Mouse (Mus musculus) embryo, embryonic 11 days (tissue): ENCODE data around the gene Nfic.

Experiments
- DNase-seq: peaks from one replicate; pipeline ENCODE4 v3.0.0-alpha.2; 2015

The Nfic gene

DNA sequence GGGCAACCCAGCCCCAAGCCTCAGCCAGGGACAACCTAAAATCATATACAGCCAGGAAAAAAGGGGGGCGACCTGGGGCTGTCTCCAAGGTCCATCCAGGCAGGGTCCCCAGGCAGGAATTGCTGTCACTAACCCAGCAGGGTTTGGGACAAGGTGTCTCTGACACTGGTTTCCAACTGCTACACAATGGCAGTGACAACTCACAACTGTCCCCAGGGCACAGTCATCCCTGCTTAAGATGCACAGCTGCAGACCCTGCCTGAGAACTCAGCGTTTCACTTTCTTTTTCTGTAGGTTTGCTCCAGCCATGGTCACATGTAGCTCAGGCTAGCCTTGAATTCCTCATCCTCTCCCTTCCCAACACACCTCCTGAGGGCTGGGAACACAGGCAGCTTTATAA lies 26.3 kb downstream of the Nfic start:
- no peak for DNase-seq

DNA sequence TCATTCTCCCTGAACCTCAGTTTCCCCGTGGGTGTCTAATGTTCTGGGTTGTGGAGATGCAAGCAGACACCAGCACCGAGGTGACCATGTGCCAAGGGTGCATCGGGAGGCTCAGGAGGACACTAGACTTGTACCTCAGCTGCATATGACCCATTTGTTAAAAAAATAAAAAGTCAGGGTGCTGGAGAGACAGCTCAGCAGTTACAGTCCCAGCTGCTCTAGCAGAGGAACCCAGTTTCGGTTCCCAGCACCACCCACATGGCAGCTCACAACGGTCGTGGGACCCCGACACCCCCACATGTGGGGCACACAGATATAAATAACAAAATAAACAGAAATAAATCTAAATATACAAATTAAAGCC lies 26.9 kb downstream of the Nfic start:
- no peak for DNase-seq

DNA sequence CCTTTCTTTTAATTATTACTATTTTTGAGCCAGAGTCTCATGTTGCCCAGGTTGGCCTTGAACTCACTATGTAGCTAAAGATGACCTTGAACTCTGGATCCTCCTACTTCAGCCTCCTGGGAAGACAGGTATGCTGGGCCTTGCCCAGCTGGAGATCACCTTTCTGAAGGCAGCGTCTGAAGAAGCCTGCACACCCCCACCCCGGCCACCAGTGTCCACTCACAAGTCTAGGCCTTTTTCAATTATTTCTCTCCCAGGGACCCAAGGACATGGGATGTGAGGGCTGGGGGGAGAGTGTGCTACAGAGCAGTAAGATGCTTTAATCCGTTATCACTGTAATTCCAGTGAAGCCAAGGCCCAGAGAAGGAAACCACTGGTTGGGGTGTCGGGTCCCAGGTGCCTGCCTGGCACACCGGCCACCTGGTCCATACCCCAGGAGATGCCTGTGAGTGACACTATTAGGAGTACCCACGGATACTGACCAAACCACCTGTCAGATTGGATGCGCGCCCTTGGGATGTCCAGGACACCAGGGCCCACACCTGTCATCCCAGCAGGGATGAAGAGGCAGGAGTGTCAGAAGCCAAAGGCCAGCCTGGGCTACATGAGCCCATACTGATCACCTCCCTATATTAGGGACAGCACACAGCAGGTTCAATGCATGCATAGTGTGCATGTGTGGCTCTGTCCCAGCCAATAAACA lies 27.5 kb downstream of the Nfic start:
- no peak for DNase-seq

DNA sequence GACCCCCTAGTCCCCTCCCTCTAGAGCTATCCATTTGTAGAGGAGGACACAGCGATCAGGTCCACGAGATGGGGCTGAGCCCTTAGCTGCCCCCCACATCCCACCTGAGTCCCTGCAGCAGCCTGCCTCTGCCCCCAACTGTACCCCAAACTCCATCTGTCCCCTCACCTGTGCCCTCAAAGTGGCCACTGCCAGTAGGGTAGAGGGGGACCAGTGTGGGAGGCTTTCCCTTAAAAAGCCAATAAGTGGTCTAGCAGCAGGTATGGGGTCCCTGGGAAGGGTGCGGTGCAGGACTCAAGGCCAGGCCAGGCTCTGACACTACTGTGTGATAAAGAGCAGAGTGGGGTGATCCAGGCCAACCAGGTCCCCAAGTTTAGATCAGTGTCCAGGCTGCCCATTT lies 28.1 kb downstream of the Nfic start:
- no peak for DNase-seq

DNA sequence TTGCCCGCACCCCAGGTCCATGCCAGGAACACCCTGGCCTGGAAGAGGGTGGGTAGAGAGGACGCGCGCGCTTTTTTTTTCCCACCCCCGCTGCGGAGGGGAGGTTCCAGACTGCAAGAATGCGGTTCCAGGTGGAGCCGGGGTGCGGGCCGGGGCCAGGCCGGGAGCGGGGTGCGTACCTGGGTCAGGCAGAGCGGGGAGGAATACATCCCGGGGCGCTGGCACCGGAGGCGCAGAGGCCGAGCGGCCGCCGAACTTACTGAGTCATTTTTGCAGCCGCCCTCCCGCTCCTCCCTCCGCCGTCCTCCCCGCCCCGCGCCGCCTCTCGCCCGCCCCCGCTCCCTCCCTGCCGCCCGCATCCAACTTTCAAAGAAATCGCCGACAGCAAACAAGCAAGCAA lies 28.5 kb downstream of the Nfic start:
- no peak for DNase-seq

DNA sequence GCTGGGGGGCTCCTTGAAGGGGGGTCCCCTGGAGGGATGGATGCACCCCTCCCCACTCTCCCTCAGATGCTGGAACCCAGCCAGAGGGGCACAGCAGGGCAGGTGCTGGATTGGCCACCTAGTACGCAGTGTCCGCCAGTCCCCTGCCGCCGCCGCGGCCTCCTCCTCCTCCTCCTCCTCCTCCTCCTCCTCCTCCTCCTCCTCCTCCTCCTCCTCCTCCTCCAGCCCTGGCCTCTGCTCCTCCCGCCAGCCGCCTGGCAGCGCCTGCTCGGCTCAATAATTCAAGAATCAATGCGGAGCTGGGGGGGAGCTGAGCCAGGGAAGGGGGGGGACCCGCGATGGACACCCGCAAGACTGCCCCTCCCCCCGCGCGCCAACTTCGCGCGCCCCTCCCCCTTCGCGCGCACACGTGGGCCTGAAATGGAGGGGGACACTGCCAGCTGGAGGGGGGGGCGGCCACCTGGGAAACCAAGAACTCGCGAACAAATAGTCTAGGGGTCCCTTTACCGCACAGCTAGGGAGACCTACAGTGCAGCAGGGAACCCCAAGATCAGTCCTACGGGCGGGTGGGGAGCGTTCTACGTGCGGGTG lies 29.3 kb downstream of the Nfic start:
- no peak for DNase-seq

DNA sequence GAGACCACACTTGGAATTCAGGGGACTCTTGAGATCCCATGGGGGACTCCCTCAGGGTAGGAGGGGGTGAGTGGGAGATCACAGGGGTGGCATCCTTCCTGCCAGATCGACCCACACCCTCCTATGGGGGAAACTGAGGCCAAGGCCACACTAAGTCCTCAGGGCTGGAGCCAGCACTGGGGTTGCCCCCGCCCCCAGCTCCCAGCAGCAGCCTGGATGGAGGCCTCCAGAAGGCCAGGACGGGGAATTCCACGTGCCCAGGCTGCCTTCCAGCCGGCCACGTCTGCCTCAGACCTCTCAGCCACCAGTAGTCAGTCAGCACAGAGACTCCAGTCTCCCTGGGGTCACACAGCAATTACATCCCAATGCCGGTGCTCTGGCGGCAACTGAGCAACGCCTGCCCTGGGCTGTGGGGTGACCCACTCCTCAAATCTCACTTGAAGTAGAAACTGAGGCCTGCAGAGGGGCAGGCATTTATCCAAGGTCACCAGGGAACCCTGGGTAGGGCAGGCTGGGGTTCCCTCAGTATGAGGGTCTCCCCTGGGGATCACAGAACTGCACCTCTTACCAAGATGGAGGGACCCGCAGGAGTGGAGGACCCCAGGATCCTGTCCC lies 30.1 kb downstream of the Nfic start:
- DNase-seq, result no peak

DNA sequence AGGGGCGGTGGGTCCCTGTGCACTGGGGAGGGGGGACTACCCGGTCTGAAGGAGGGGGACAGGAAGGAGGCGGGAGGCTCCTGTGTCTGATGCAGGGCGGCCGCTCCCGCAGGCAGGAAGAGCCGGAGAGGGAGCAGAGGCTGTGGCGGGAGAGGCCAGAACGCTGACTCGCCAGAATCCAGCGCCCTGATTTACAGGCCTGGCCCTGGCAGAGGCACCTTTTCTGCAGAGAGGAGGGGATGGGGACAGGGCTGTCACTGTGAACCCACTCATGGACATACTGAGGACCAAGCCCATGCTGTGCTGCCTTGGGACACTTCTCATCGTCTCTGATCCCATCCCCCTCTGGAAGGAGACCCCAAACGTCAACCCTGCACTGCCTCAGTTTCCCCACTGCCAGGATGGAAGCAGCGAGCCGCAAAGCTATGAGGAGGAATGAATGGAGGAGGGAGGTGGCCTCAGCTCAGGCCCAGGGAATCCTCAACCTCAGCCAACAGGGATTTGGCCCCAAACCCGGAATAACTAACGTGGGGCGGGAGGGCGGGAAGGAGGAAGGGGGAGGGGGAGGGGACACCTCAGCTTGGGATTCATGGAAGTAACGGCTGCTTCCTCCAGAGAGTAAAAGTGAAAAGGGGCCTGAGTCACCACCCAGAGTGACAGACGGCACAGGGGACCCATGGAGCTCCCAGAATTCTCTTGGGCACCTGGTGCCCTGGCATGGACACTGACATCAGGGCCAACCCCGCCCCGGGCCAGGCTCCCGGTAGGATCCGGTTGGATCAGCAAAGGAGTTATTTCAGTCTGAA lies 31.0 kb downstream of the Nfic start:
- DNase-seq, result no peak

DNA sequence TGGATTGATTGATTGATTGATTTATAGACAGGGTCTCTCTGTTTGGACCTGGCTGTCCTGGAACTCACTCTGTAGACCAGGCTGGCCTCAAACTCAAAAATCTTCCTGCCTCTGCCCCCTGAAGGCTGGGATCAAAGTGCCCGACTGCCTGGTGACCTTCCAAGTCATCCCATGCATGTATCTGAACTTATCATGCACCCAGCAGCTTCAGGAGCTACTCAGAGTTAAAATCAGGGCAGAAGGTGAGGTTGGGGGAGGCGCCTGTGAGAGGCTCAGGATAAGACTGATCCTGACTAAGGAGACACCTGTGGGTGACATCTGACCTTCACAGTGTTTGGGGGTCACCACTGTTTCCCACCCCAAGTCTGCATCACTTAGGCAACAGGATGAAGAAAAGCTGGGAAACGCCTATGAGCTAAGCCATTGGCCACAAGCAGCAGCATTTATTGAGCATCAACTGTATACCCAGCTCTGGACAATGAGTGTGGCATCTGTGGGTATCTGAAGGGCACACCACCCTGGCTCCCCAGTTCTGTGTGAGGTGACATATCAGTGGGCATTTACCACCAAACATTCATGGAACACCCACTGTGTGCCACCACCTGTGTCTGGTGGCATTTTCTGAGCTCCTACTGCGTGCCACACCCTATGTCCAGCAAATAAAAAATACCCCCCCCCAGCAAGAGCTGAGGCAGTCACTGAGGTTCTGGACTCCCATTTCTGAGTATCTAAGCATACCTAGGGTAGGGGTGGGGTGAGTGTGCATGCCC lies 31.8 kb downstream of the Nfic start:
- DNase-seq, result no peak

DNA sequence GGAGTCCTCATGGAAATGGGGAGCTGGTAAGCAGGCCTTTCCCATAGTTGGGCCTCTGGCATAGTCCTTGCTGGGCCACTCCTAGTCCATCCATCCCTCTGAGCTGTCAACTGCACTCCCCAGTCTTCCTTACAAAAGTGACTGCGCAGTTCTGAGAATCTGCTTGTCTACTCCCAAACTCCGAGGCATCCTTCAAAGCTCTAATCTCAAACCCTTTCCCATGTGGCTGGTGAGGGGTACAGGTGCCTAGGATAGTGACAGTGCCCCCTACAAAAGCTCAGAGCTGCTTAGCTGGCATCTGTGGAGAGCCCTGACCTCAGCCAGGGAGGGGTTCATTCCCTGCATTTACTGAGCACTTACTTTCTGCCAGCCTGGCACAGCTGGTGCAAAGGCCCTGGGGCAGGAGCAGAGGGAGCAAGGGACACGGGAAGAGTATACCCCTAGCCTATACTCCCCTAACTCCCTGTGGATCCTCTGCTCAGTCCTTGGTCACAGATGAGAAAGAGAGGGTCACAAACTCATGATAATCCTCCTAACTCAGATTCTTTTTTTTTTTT lies 32.7 kb downstream of the Nfic start:
- DNase-seq, result no peak

DNA sequence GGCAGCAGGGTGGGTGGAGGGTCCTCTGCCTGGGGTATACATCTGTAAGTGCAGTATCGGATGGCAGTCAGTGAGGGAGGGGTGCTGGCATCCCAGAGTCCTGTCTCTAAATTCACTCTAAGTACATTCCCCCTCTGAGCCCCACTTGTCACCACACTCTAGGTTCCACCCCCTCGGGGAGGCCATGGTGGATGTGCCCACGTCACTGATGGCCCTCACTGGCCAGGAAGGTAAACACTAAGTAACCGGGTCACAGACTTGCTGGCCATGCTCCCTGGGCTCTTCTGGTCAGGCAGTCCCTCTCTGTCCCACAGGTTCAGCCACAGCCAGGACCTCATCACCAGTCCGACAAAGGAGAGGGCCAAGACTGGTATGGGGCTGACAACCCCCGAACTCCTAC lies 33.2 kb downstream of the Nfic start:
- no peak for DNase-seq

DNA sequence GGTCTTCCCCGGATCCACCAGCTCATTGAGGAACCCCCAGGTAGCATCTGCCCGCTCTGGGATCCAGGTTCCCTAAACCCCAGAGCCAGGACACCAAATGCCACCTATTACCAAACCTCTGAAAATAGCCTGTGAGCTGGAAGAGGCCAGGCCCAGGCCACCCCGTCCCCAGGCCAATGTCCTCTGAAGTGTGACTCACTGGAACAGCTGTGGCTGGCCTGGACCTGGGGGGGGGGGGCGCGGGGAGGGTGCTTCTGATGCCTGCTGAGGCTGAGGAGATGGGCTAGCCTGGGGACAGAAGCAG lies 33.7 kb downstream of the Nfic start:
- DNase-seq, result no peak

DNA sequence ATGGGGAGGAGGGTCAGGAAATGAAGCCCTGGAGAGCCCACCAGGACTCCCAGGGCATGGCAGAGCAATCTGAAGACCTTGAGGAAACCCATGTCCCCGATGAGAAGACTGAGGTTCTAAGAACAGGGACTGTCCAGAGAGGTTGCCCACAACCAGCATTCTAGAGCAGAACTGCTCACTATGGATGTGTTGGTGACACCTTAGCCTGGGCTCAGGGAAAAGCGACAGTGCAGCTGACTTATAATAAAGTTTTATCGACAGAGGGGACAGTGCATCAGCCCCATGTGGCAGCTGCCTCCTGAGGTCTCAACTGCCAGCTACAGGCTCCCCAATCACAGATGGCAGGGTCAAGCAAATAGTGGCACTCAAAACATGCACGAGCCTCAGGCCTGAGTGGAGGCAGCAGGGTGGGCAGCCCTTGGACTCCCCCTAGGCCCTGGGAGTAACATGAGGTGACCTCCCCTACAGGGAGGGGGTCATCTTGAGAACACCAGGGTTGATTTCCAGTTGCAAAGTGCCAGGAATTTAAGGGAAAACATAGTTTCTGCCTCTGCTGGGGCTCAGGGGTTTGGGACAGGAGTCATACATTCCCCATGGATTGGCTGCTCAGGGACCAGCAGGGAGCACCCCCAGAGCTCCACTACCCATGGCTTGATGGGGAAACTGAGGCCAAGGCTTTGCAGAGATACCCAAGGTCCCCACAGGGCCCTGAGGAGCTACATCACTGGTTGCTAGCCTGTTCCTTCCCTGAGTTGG lies 34.2 kb downstream of the Nfic start:
- no peak for DNase-seq

DNA sequence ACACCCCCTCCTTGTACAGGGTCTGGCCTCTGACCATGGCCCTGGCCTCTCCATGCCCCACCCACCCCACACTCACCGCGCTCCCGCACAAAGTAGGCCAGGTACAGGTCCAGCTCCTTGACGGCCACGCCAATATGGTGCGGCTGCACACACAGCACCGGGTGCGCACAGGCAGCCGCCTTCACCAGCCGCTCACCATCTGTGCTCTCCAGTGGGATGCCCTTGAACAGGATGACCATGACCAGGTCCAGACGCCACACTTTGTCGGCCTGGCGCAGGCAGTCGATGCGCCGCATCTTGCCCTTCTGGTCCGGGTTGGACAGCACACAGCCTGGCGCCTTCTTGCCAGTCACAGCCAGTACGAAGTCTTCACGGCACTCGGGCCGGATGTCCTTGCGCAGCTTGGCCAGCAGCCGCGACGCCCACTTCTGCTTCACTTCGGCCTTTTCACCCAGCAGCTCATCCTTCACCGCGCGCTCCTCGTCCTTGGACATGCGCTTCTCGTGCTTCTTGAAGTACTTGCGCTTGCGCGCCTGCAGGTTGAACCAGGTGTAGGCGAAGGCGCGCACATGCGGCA lies 35.2 kb downstream of the Nfic start:
- no peak for DNase-seq

DNA sequence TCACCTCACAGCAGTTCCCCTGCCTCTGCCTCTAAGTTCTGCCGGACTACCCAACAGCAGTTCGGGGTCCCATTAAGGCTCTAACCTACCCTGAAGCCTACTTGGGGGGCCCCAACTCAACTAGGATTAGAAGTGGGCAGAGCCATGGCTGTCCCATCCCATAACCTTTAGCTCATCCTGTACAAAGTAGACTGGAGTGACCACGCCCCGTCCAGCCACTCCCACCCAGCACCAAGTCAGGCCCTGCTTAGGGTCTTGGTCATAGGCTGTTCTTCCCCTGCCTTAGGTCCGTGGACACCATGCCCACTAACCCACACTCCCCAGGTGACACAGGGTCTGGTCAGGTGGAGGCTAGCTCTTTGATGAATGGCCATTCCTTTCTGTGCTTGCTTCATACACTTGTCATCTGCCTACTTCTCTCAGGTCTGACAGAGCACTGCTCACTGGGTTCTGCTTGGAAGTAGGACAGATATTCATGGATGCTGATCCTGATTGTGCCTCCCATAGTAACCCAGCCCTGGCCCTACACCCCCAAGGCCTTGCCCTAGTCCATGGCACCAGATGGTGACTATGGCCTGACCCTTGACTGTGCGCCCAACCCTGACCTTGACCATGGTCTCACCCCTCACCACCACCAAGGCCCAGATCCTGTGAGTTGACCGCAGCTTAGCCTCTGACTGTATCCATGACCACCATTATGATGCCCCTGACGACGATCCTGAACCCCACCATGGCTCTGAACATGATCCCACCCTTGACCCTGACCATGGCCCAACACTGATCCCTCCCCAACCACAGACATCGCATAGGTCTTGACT lies 36.1 kb downstream of the Nfic start:
- no peak for DNase-seq

DNA sequence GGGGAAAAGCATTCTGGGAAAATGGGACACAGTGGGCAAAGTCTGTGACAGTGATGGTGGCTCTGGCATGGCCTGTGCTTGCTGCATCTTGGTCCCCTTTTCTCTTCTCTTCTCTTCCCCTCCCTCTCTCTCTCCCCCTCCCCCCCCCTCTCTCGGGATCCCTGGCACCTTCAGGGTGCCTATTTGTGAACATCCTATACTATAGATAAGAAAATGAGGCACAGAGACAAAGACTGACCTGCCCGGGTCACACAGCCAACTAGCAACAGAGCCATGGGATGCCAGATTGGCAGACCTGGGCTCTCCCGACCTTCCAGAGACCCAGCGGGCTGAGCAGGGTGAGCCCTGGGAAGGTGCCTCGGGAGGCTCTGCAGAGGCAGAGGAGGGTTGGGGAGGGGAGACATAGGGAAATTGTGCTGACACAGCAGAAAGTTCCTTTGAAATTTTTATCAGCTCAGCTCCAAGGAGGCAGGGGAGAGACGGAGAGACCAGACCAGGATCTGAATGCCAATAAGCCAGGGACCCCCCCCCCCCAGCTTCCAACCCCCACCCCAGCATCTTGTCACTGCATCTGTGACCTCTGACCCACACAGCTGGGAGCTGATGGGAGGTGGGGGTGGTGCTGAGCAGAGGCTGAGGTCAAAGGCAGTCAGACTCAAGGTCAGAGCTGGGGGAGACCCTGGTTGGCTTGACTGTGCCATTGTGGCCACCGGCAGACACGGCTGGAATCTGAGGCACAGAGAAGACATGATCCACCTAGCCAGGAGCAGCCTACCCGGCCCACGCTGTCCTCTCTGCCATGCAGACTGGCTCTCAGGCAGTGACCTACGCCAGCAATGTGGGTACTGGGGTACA lies 37.0 kb downstream of the Nfic start:
- no peak for DNase-seq

DNA sequence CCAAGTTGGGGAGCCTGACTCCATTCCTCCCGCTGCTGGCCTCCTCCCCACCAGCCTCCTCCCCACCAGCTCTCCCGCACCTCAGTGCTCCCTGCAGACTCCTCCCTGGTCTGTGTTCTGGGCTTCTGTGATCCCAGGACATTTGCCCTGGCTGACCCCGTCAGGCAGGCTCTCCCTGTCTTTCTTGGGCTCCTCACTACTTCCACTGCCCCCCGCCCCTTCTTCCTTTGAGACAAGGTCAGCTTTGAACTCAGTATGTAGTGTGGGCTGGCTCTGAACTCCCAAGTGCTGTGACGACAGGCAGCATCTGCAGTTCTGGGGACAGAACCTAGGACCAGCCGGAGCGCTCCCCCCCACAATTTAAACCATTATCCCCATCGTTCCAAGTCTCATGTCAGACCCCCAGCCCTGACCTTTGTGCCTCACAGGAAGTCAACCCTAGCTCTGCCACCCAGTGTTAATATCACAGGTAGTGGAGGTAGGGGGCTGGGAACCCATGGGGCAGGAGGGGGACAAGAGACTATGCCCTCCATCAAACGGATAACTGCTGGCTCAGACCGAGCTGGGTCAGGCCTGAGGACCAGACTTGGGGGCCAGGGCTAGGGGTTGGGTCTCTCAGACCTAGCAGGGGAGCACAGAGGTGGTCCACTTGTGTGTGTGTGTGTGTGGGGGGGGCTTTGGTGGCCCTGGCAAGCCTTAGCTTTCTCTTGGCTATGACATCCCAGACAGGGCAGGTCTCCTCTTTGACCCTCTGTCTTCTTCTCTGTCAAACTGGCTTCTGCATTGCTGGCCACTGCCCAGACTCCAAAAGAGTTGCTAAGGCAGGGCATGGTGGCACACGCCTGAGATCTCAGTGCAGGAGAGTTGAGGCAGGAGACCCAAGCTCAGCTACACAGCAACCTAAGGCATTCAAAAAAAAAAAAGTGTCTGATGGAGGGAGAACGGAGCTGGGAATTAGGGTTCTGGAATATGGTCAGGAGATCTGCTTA lies 37.9 kb downstream of the Nfic start:
- DNase-seq, result no peak

DNA sequence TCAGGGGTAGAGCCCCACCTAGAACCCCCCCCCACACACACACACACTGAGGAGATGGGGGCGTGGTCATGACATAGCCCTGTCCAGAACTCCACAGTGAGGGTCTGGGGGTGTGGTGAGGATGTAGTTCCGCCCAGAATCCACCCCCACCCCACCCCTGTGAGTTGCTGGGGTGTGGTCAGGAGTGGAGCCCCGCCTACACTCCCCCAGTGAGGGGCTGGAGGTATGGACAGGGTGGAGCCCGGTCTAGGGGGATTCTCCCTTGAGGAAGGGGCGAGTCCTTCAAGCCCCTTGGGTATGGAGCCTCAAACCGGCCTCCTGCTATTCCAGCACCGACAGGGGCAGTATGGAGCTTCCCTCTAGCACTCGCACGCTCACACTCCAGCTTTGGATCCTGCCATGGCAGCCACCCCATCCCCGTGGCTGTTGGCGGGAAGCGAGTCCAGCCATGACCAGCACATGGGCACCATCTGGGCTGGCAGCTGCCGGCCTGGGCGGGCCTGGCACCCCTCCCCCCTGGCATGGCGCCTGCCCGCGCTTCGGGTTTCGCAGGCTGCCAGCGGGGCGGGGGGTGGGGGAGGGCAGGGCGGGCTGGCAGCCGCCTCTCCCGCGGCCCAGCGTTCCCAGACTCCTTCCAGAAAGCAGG lies 38.7 kb downstream of the Nfic start:
- peak; percentile 88 for DNase-seq
